Mouse (Mus musculus): ENCODE measurements around the gene Ankrd37. TPM values are rescaled to one million over a fixed set of nuclear protein-coding genes. Genes with fewer than 3 reads are reported as not detected.

Ankrd37 gene
- polyA plus RNA-seq, 1 experiment = 18.3 TPM

GRCm38 (mm10) chr8:45999138-45999783, 6.2 kb downstream of the Ankrd37 start, which contains the start of gene Lrp2bp:
Gene Lrp2bp, plus strand, starts transcription at chr8:45999303.
- no peak for TF ChIP-seq POLR2A (IDR thresholded peaks at IDR 0.05; ENCODE audit: borderline replicate concordance, extremely low read depth, insufficient read depth, insufficient read length, poor library complexity, severe bottlenecking)
- no peak for TF ChIP-seq CTCF (IDR thresholded peaks at IDR 0.05; ENCODE audit: borderline replicate concordance, extremely low read depth, insufficient read depth, insufficient read length)
- DNase-seq (ENCODE audit: low read depth) = peak; percentile 27

DNA sequence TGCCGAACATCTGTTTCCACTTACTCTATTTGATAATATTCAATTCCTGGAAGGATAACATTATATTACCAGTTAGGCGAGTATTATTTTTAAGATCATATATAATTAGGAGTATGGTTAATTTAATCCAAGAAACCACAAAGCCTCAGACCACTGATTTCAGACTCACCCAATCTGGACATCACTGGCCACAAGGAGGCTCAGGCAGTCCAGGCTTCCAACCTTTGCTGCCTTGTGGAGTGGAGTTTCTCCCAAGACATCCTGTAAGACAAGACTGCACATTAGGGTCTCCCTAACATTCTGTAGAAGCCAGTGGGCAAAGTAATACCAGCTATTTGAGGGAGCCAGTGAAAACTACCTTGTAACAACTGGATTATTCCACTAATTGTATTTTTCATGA, 7.3 kb downstream of the Ankrd37 start:
- TF ChIP-seq POLR2A (IDR thresholded peaks at IDR 0.05; ENCODE audit: borderline replicate concordance, extremely low read depth, insufficient read depth, insufficient read length, poor library complexity, severe bottlenecking) (no peak), CTCF (IDR thresholded peaks at IDR 0.05; ENCODE audit: borderline replicate concordance, extremely low read depth, insufficient read depth, insufficient read length) (peak; percentile 14; the same call in 1 of the 2 replicates)
- peak; percentile 7 for DNase-seq (ENCODE audit: low read depth)

GRCm38 (mm10) chr8:45995576-45995975, 9.9 kb downstream of the Ankrd37 start:
- DNase-seq (ENCODE audit: low read depth) = no peak
- TF ChIP-seq POLR2A (IDR thresholded peaks at IDR 0.05; ENCODE audit: borderline replicate concordance, extremely low read depth, insufficient read depth, insufficient read length, poor library complexity, severe bottlenecking) (no peak), CTCF (IDR thresholded peaks at IDR 0.05; ENCODE audit: borderline replicate concordance, extremely low read depth, insufficient read depth, insufficient read length) (no peak)

GRCm38 (mm10) chr8:45994111-45994510, 11.4 kb downstream of the Ankrd37 start:
- TF ChIP-seq POLR2A (IDR thresholded peaks at IDR 0.05; ENCODE audit: borderline replicate concordance, extremely low read depth, insufficient read depth, insufficient read length, poor library complexity, severe bottlenecking) (no peak), CTCF (IDR thresholded peaks at IDR 0.05; ENCODE audit: borderline replicate concordance, extremely low read depth, insufficient read depth, insufficient read length) (peak; percentile 35; the same call in 1 of the 2 replicates)
- DNase-seq (ENCODE audit: low read depth) = no peak

GRCm38 (mm10) chr8:45990631-45991310, 14.7 kb downstream of the Ankrd37 start:
- no peak for DNase-seq (ENCODE audit: low read depth)

DNA sequence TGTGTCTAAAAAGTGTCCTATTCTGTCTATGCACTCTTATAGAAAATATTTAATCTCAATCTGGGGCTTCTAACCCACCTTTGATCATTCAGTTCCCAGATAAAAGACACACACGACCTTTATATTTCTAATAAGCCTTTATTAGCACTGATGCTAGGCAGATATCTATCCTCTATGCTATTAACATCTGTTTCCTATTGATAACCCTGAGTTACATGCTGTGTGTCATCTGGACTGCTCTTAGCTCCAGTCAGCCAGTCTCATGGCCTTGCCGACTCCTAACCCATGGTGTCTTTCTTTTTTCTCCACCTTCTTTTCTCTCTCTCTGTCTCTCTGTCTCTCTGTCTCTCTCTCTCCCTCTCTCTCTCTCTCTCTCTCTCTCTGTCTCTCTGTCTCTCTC, 17.3 kb downstream of the Ankrd37 start:
- DNase-seq (ENCODE audit: low read depth) = no peak
- no peak for TF ChIP-seq CTCF (IDR thresholded peaks at IDR 0.05; ENCODE audit: borderline replicate concordance, extremely low read depth, insufficient read depth, insufficient read length)

More at GRCm38 (mm10) chr8:45990631-45991310, 14.7 kb downstream of the Ankrd37 start:
- TF ChIP-seq POLR2A (IDR thresholded peaks at IDR 0.05; ENCODE audit: borderline replicate concordance, extremely low read depth, insufficient read depth, insufficient read length, poor library complexity, severe bottlenecking) = no peak
- TF ChIP-seq CTCF (IDR thresholded peaks at IDR 0.05; ENCODE audit: borderline replicate concordance, extremely low read depth, insufficient read depth, insufficient read length) = no peak

- no peak for DNase-seq (ENCODE audit: low read depth)
- TF ChIP-seq POLR2A (IDR thresholded peaks at IDR 0.05; ENCODE audit: borderline replicate concordance, extremely low read depth, insufficient read depth, insufficient read length, poor library complexity, severe bottlenecking) (no peak), CTCF (IDR thresholded peaks at IDR 0.05; ENCODE audit: borderline replicate concordance, extremely low read depth, insufficient read depth, insufficient read length) (no peak)
These were observed 18.8 kb downstream of the Ankrd37 start for GRCm38 (mm10) chr8:45986665-45987064.

- TF ChIP-seq CTCF (IDR thresholded peaks at IDR 0.05; ENCODE audit: borderline replicate concordance, extremely low read depth, insufficient read depth, insufficient read length) (no peak), POLR2A (IDR thresholded peaks at IDR 0.05; ENCODE audit: borderline replicate concordance, extremely low read depth, insufficient read depth, insufficient read length, poor library complexity, severe bottlenecking) (no peak)
- no peak for DNase-seq (ENCODE audit: low read depth)
These were observed 29.6 kb downstream of the Ankrd37 start for GRCm38 (mm10) chr8:45975837-45976468.

GRCm38 (mm10) chr8:45975126-45975836, 30.2 kb downstream of the Ankrd37 start, which contains the start of the genes 1700029J07Rik and Ufsp2:
Gene 1700029J07Rik, minus strand, starts transcription at chr8:45975252.
Gene Ufsp2, plus strand, starts transcription at chr8:45975528.
- DNase-seq (ENCODE audit: low read depth) = peak; percentile 100
- TF ChIP-seq POLR2A (IDR thresholded peaks at IDR 0.05; ENCODE audit: borderline replicate concordance, extremely low read depth, insufficient read depth, insufficient read length, poor library complexity, severe bottlenecking) = peak; percentile 36; the same call in 1 of the 2 replicates
- peak; percentile 61 for TF ChIP-seq CTCF (IDR thresholded peaks at IDR 0.05; ENCODE audit: borderline replicate concordance, extremely low read depth, insufficient read depth, insufficient read length)

DNA sequence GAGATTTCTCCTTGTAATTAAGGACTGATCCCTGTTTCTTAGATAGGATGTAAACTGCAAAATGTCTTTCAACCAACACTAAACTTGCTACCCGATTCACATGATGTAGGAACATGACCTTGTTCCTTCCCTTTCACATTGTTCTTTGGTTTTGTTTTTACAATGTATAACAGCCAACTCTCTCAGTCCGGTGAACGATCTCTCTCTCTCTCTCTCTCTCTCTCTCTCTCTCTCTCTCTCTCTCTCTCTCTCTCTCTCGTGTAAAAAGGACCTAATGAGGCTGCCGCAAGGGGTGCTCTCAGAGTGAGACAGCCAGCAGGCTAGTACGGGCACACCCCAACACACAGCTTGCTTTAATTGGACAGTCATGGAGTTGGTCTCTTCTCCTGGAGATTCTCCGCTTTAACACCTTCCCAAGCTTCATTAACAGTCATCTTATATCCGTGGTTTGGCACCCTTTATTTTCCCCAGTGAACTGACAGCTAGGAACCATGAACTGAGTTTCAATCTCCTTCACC, 31.5 kb downstream of the Ankrd37 start:
- no peak for TF ChIP-seq POLR2A (IDR thresholded peaks at IDR 0.05; ENCODE audit: borderline replicate concordance, extremely low read depth, insufficient read depth, insufficient read length, poor library complexity, severe bottlenecking)
- no peak for TF ChIP-seq CTCF (IDR thresholded peaks at IDR 0.05; ENCODE audit: borderline replicate concordance, extremely low read depth, insufficient read depth, insufficient read length)
- no peak for DNase-seq (ENCODE audit: low read depth)

DNA sequence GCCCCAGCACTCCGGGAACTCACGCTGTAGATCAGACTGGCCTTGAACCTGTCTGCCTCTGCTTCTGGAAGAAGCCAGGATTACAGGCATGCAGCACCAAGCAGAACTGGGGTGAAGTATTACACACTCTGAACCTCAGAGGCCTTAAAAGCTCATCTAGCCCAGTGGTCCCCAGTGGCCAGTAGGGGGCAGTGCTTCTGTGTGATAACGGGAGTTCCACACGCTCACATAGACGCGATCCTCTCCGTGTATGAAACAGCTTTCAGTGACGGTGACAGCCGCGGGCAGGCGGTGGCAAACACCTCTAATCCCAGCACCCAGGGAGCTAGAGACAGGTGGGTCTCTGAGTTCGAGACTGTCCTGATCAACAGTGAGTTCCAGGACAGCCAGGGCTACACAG, 34.6 kb downstream of the Ankrd37 start:
- TF ChIP-seq POLR2A (IDR thresholded peaks at IDR 0.05; ENCODE audit: borderline replicate concordance, extremely low read depth, insufficient read depth, insufficient read length, poor library complexity, severe bottlenecking) (no peak), CTCF (IDR thresholded peaks at IDR 0.05; ENCODE audit: borderline replicate concordance, extremely low read depth, insufficient read depth, insufficient read length) (peak; percentile 11; the same call in 1 of the 2 replicates)
- no peak for DNase-seq (ENCODE audit: low read depth)

Measured in brain, embryonic 14.5 days (tissue).